Mouse (Mus musculus) olfactory bulb, adult 2 months (tissue): ENCODE results near the gene Kank2.

Experiments
- CTCF ChIP-seq: fragments of 200-500 bp; IDR thresholded peaks from 2 replicates; pipeline ENCODE4 v1.5.1; 2012; ENCODE audit warnings: low read depth, mild to moderate bottlenecking, low read length, moderate library complexity; ENCODE audit not compliant: insufficient read depth
- POLR2A ChIP-seq: fragments of 200-500 bp; IDR thresholded peaks from 2 replicates; pipeline ENCODE4 v1.6.1; 2012; ENCODE audit warnings: mild to moderate bottlenecking, low read depth, low read length, moderate library complexity; ENCODE audit not compliant: insufficient read depth

GRCm38 (mm10) chr9:21725224-21726121 is 73.1 kb downstream of the Kank2 start:
- TF ChIP-seq POLR2A (no peak), CTCF (no peak)
